Mouse (Mus musculus): ENCODE data around the gene Lhfp.

DNA sequence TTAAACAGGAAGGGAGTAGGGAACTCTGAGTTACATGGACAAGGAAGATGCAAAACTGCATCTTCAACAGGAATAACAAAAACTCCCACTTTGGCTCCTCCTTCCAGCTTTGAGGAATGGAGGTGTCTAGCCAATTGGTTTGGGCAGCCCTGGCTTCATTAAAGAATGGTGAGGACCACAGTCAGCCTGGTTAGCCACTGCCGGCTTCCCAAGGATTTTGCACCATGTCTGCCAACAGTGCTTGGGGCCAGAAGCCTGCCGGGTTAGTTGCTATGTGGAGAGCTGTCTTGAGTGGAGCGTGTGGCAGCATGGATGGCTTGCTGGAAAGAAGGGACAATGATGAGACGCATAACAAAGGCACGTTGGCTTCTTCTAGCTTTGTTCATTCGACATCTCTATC lies 160.9 kb downstream of the Lhfp start:
- TF ChIP-seq POLR2A (IDR thresholded peaks at IDR 0.05; ENCODE audit: low read depth, low read length) (no peak), CTCF (IDR thresholded peaks at IDR 0.05; ENCODE audit: borderline replicate concordance, insufficient read depth, low read length) (no peak)
